Mouse (Mus musculus): ENCODE results near the gene Lrrc34.
A peak's percentile ranks its signal among the peaks of the same experiment; 100 is the strongest.

The Lrrc34 gene

GRCm38 (mm10) chr3:30608999-30609398, 38.7 kb downstream of the Lrrc34 start:
- Histone ChIP-seq H3K9me3 (ENCODE audit: low read length) (no peaks in the 10 kb centered on the region), H3K4me3 (replicated peaks; ENCODE audit: low read length) (no peak overlapping the region), H3K4me1 (replicated peaks; ENCODE audit: low read depth, low read length) (peaks cover 55% of the 10 kb centered on the region), H3K36me3 (ENCODE audit: insufficient read depth, low read length) (peaks cover 87% of the 10 kb centered on the region), H3K27me3 (ENCODE audit: insufficient read depth, low read length) (no peaks in the 10 kb centered on the region)
- TF ChIP-seq CTCF (conservative IDR thresholded peaks at IDR 0.05; ENCODE audit: low read length) (no peak), NANOG (IDR thresholded peaks at IDR 0.05; ENCODE audit: borderline replicate concordance, low read length) (no peak), POU5F1 (IDR thresholded peaks at IDR 0.05; ENCODE audit: borderline replicate concordance, low read length) (no peak)

- no peak for TF ChIP-seq CTCF (conservative IDR thresholded peaks at IDR 0.05; ENCODE audit: low read length)
- no peak for TF ChIP-seq POU5F1 (IDR thresholded peaks at IDR 0.05; ENCODE audit: borderline replicate concordance, low read length)
- TF ChIP-seq NANOG (IDR thresholded peaks at IDR 0.05; ENCODE audit: borderline replicate concordance, low read length): no peak
- no peaks in the 10 kb centered on the region for H3K9me3 ChIP-seq (ENCODE audit: low read length)
- peaks cover 41% of the 10 kb centered on the region for H3K36me3 ChIP-seq (ENCODE audit: insufficient read depth, low read length)
- H3K4me3 ChIP-seq (replicated peaks; ENCODE audit: low read length): peak overlapping the region; percentile 99
- peaks cover 20% of the 10 kb centered on the region for H3K27me3 ChIP-seq (ENCODE audit: insufficient read depth, low read length)
- peaks cover 48% of the 10 kb centered on the region for H3K4me1 ChIP-seq (replicated peaks; ENCODE audit: low read depth, low read length)
These were observed 44.4 kb downstream of the Lrrc34 start for GRCm38 (mm10) chr3:30603256-30603655.

GRCm38 (mm10) chr3:30602740-30603098, 45.0 kb downstream of the Lrrc34 start:
- peaks cover 45% of the 10 kb centered on the region for H3K4me1 ChIP-seq (replicated peaks; ENCODE audit: low read depth, low read length)
- H3K4me3 ChIP-seq (replicated peaks; ENCODE audit: low read length): peak overlapping the region; percentile 99
- H3K36me3 ChIP-seq (ENCODE audit: insufficient read depth, low read length): peaks cover 36% of the 10 kb centered on the region
- H3K9me3 ChIP-seq (ENCODE audit: low read length): no peaks in the 10 kb centered on the region
- peaks cover 25% of the 10 kb centered on the region for H3K27me3 ChIP-seq (ENCODE audit: insufficient read depth, low read length)
- no peak for TF ChIP-seq POU5F1 (IDR thresholded peaks at IDR 0.05; ENCODE audit: borderline replicate concordance, low read length)
- TF ChIP-seq CTCF (conservative IDR thresholded peaks at IDR 0.05; ENCODE audit: low read length): no peak
- TF ChIP-seq NANOG (IDR thresholded peaks at IDR 0.05; ENCODE audit: borderline replicate concordance, low read length): no peak

GRCm38 (mm10) chr3:30602065-30602739, 45.5 kb downstream of the Lrrc34 start, which contains the start of gene Mynn:
TSS of gene Mynn (plus strand) at chr3:30602065.
- Histone ChIP-seq H3K36me3 (ENCODE audit: insufficient read depth, low read length) (peaks cover 31% of the 10 kb centered on the region), H3K9me3 (ENCODE audit: low read length) (no peaks in the 10 kb centered on the region), H3K27me3 (ENCODE audit: insufficient read depth, low read length) (peaks cover 30% of the 10 kb centered on the region), H3K4me1 (replicated peaks; ENCODE audit: low read depth, low read length) (peaks cover 45% of the 10 kb centered on the region), H3K4me3 (replicated peaks; ENCODE audit: low read length) (peak within 1 kb of the TSS; percentile 99)
- TF ChIP-seq POU5F1 (IDR thresholded peaks at IDR 0.05; ENCODE audit: borderline replicate concordance, low read length): no peak
- TF ChIP-seq CTCF (conservative IDR thresholded peaks at IDR 0.05; ENCODE audit: low read length): peak; percentile 14; the same call in 1 of the 2 replicates

GRCm38 (mm10) chr3:30601610-30602064, 46.0 kb downstream of the Lrrc34 start:
- Histone ChIP-seq H3K4me3 (replicated peaks; ENCODE audit: low read length) (peak overlapping the region; percentile 99), H3K4me1 (replicated peaks; ENCODE audit: low read depth, low read length) (peaks cover 48% of the 10 kb centered on the region), H3K9me3 (ENCODE audit: low read length) (no peaks in the 10 kb centered on the region), H3K36me3 (ENCODE audit: insufficient read depth, low read length) (peaks cover 27% of the 10 kb centered on the region), H3K27me3 (ENCODE audit: insufficient read depth, low read length) (peaks cover 31% of the 10 kb centered on the region)
- no peak for TF ChIP-seq NANOG (IDR thresholded peaks at IDR 0.05; ENCODE audit: borderline replicate concordance, low read length)
- no peak for TF ChIP-seq POU5F1 (IDR thresholded peaks at IDR 0.05; ENCODE audit: borderline replicate concordance, low read length)
- TF ChIP-seq CTCF (conservative IDR thresholded peaks at IDR 0.05; ENCODE audit: low read length): no peak

GRCm38 (mm10) chr3:30601175-30601574, 46.5 kb downstream of the Lrrc34 start:
- TF ChIP-seq NANOG (IDR thresholded peaks at IDR 0.05; ENCODE audit: borderline replicate concordance, low read length) (no peak), CTCF (conservative IDR thresholded peaks at IDR 0.05; ENCODE audit: low read length) (no peak), POU5F1 (IDR thresholded peaks at IDR 0.05; ENCODE audit: borderline replicate concordance, low read length) (no peak)
- Histone ChIP-seq H3K36me3 (ENCODE audit: insufficient read depth, low read length) (peaks cover 23% of the 10 kb centered on the region), H3K27me3 (ENCODE audit: insufficient read depth, low read length) (peaks cover 34% of the 10 kb centered on the region), H3K4me3 (replicated peaks; ENCODE audit: low read length) (peak overlapping the region; percentile 99), H3K9me3 (ENCODE audit: low read length) (no peaks in the 10 kb centered on the region), H3K4me1 (replicated peaks; ENCODE audit: low read depth, low read length) (peaks cover 48% of the 10 kb centered on the region)

GRCm38 (mm10) chr3:30600717-30601116, 47.0 kb downstream of the Lrrc34 start:
- peaks cover 52% of the 10 kb centered on the region for H3K4me1 ChIP-seq (replicated peaks; ENCODE audit: low read depth, low read length)
- H3K9me3 ChIP-seq (ENCODE audit: low read length): no peaks in the 10 kb centered on the region
- peaks cover 18% of the 10 kb centered on the region for H3K36me3 ChIP-seq (ENCODE audit: insufficient read depth, low read length)
- TF ChIP-seq CTCF (conservative IDR thresholded peaks at IDR 0.05; ENCODE audit: low read length) (no peak), NANOG (IDR thresholded peaks at IDR 0.05; ENCODE audit: borderline replicate concordance, low read length) (no peak), POU5F1 (IDR thresholded peaks at IDR 0.05; ENCODE audit: borderline replicate concordance, low read length) (no peak)
- peaks cover 38% of the 10 kb centered on the region for H3K27me3 ChIP-seq (ENCODE audit: insufficient read depth, low read length)
- peak overlapping the region; percentile 99 for H3K4me3 ChIP-seq (replicated peaks; ENCODE audit: low read length)

- Histone ChIP-seq H3K9me3 (ENCODE audit: low read length) (no peaks in the 10 kb centered on the region), H3K4me3 (replicated peaks; ENCODE audit: low read length) (peak within 1 kb of the TSS; percentile 99), H3K4me1 (replicated peaks; ENCODE audit: low read depth, low read length) (peaks cover 54% of the 10 kb centered on the region), H3K36me3 (ENCODE audit: insufficient read depth, low read length) (peaks cover 12% of the 10 kb centered on the region), H3K27me3 (ENCODE audit: insufficient read depth, low read length) (peaks cover 42% of the 10 kb centered on the region)
- TF ChIP-seq POU5F1 (IDR thresholded peaks at IDR 0.05; ENCODE audit: borderline replicate concordance, low read length) (no peak), CTCF (conservative IDR thresholded peaks at IDR 0.05; ENCODE audit: low read length) (no peak), NANOG (IDR thresholded peaks at IDR 0.05; ENCODE audit: borderline replicate concordance, low read length) (no peak)
These were observed 47.7 kb downstream of the Lrrc34 start, which contains the start of gene Actrt3 for GRCm38 (mm10) chr3:30599711-30600545. TSS of gene Actrt3 (minus strand) at chr3:30599939.
